Mouse (Mus musculus) bone marrow, adult 2 months (tissue): ENCODE data around the gene Ercc6l2. TPM values are rescaled to one million over a fixed set of nuclear protein-coding genes. Genes with fewer than 3 reads are reported as not detected.
"Not testable (repeated sequence)": the region's sequence is repeated elsewhere in the genome, so short reads cannot be mapped to it uniquely, and the experiment has no call there.

ENCODE experiments used
- H3K27ac ChIP-seq: fragments of 200-500 bp; 2 replicates; pipeline ENCODE4 v1.5.1; 2012; ENCODE audit warnings: low read depth, mild to moderate bottlenecking, control low read depth, inconsistent platforms, low read length; ENCODE audit not compliant: control insufficient read depth, poor library complexity, insufficient read depth
- H3K4me1 ChIP-seq: fragments of 200-500 bp; 2 replicates; pipeline ENCODE4 v1.6.1; 2011; ENCODE audit warnings: low read length; ENCODE audit not compliant: control insufficient read depth, insufficient read depth
- H3K4me3 ChIP-seq: fragments of 200-500 bp; replicated peaks from 2 replicates; pipeline ENCODE3; 2011; ENCODE audit warnings: mild to moderate bottlenecking, low read depth, low read length, control low read depth; ENCODE audit not compliant: control insufficient read depth
- CTCF ChIP-seq: fragments of 200-500 bp; IDR thresholded peaks from 2 replicates; pipeline ENCODE4 v1.5.1; 2011; ENCODE audit warnings: low read length, control low read depth; ENCODE audit not compliant: control insufficient read depth, insufficient read depth
- POLR2A ChIP-seq: fragments of 200-500 bp; IDR thresholded peaks from 2 replicates; pipeline ENCODE4 v1.6.1; 2011; ENCODE audit warnings: low read depth, mild to moderate bottlenecking, control low read depth, low read length, borderline replicate concordance; ENCODE audit not compliant: control insufficient read depth
- WGBS: fragments of 180-500 bp; shearing (Covaris S2); methylation state at CpG from one replicate; pipeline ENCODE4 v1.1.7; 2018; 5-methylcytosine and 5-hydroxymethylcytosine counted together
- polyA plus RNA-seq: library from polyadenylated mRNA; stranded (reverse); fragments of >200 nt; gene quantifications from 2 replicates; pipeline ENCODE4 v1.2.4, GENCODE M21; 2011; ENCODE audit warnings: low replicate concordance; ENCODE audit not compliant: missing spikeins, insufficient read depth, insufficient read length

The Ercc6l2 gene
- polyA plus RNA-seq, 1 experiment = 9.9 TPM

DNA sequence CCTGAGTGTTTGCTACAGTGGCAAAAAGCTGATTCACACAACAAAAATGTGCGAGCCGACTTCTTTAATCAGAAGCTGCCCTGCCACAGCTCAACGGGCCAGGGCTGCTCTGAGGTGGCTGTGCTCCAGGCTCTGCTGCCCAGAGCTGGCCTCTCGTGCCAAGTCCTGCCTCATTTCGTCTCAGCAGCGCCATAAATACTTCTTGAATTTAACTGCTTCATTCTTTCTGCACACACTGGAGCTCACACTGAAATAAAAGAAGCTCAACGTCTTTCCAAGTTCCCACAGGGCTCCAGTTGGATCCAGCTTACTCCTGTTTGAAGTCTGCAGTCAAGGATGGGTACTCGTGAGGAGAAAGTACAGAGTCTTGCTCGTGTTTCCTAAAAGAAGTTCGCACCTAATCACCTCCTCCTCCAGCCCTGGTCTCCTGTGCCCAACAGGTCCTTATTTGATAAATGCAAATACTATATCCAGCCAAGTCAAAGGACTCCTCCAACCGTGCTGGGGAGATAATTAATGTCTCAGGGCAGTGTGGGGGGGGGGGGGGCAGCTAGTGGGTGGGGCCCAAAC lies 102.2 kb downstream of the Ercc6l2 start:
- 37% methylated on average over 11 of the region's 11 CpGs for WGBS
- Histone ChIP-seq H3K4me1 (no peaks in the 10 kb centered on the region), H3K27ac (peak overlapping the region; percentile 9; the same call in 1 of the 2 replicates), H3K4me3 (no peak overlapping the region)
- no peak for TF ChIP-seq POLR2A
- TF ChIP-seq CTCF = no peak

DNA sequence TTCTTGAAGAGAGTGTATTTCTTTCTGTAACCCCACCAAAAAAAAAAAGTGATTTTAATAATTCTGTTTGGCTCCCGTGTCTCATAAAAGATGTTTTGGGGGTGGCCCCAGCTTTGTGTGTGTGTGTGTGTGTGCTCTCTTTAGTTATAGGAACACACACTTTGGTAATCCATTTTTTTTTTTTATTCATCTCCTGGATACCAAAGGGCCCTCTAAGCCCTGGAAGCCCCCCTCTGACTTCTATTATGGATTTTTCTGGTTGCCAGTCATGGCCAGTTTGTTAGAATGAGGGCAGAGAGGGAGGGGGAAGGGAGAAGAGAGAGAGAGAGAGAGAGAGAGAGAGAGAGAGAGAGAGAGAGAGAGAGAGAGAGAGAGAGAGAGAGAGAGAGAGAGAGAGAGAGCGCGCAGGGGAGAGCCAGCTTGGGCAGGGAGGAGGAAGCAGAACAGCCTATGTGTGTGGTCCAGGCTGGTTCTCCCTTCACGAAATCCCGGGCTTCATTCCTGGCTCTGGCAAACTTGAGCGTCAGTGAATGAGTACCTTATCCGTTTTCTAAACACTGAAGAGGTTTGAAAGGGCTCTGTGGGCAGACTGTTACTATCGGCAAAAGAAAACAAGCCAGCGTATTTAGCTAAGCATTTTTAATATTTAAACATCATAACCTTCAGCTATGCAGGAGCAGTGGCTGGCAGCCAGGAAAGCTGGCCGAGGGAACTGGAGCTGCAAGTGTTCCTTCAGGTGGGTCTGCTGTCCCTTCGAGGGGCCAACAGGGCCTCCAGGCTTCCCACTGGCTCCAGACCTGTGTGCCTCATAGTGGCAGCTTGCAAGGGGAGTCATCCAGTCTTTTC lies 103.0 kb downstream of the Ercc6l2 start:
- no peak for TF ChIP-seq CTCF
- no peak for TF ChIP-seq POLR2A
- Histone ChIP-seq H3K4me1 (no peaks in the 10 kb centered on the region), H3K27ac (no peak overlapping the region), H3K4me3 (no peak overlapping the region)
- WGBS = 54% methylated on average over 11 of the region's 11 CpGs

DNA sequence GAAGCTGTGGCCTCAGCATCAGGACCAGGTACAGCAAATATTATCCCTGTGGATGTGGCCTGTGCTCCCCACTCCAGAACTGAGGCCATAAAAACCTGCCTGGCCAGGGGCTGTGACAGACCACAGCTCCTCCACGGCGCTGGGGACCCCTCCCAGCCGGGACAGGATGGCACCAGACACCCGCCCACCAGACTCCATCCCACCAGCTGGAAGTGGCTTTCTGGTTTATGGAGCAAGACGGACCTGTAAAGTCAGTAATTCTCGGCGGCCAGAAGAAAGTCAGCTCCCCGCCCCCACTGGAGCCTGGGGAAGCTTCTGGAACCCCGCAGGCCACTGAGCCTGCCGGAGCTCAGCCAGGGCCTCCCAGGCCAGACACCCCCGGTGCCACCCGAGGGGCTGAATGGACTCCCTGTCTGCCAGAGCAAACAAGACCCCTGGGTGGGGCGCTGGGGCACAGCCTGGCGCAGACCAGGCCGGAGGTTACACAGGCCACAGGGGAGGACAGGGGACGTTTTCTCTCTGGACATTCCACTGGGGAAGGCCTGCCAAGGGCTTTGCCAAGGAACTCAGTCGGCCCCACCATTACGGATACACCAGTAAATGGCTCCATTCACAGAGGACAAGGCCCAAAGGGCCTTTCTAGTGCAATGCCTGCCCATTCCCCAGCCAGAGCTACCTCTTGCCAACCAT lies 103.8 kb downstream of the Ercc6l2 start:
- no peak overlapping the region for H3K27ac ChIP-seq
- no peak for TF ChIP-seq CTCF
- no peak for TF ChIP-seq POLR2A
- no peaks in the 10 kb centered on the region for H3K4me1 ChIP-seq
- WGBS = 90% methylated on average over 18 of the region's 18 CpGs
- H3K4me3 ChIP-seq = no peak overlapping the region

DNA sequence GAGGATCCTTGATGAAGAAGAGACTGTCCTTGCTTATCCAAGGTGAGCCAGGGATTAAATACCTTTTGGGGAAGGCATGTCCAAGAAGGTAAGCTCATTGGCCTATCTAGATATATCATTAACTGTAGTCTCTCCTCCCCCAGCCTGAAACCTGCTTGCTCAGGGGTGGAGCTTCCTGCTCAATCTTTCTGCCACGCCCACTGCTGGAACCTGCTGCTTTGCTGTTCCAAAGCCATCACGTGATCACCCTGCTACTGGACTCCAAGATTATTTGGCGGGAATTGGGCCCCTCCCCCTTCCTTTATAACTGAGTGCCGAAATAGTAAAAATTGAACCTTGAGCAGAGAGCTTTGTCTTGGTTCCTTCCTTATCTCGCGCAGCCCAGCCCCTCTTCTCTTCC lies 109.0 kb downstream of the Ercc6l2 start:
- not testable (repeated sequence) for H3K4me1 ChIP-seq, H3K4me3 ChIP-seq, H3K27ac ChIP-seq
- WGBS = 66% methylated on average over 4 of the region's 6 CpGs

DNA sequence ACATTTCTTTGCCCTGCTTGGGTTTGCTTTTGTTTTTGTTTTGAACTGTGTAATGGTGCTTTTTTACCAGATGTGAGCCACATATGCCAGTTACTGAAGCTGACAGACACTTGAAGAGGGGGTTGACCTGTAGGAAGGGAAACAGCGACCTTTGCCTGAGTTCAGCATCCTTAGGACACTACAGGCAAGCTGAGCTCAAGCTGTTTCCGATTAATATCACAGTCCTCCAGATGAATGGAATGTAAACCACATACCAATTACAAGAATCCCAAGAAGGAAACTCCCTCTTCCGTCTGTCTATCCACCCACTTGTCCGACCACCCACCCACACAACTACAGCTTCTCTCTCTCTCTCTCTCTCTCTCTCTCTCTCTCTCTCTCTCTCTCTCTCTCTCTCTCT lies 112.3 kb downstream of the Ercc6l2 start:
- TF ChIP-seq CTCF (no peak), POLR2A (no peak)
- Histone ChIP-seq H3K4me1 (no peaks in the 10 kb centered on the region), H3K4me3 (no peak overlapping the region), H3K27ac (no peak overlapping the region)
- WGBS = 87% methylated on average over 4 of the region's 4 CpGs

DNA sequence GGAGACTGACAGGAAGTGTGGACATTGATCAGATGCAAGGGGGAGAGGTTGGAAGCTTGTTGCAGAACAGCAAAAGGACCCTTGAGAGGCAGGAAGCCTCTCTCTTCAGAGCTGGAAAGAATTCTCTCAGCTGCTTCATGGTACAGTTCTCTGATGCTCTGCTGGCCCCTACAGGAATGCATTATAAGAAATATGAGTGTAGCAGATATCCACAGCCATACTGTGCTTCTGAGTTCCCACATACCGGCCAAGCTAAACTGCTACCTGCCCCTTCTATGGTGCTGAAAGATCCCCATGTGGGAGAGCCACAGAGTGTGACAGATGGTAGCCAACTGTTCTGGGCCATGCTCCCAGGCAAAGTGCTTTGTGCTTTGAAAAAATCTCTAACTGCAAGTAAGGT lies 114.3 kb downstream of the Ercc6l2 start:
- H3K4me1 ChIP-seq = no peaks in the 10 kb centered on the region
- H3K4me3 ChIP-seq = no peak overlapping the region
- TF ChIP-seq POLR2A (no peak), CTCF (no peak)
- WGBS = 72% methylated on average over 1 of the region's 1 CpGs
- no peak overlapping the region for H3K27ac ChIP-seq

DNA sequence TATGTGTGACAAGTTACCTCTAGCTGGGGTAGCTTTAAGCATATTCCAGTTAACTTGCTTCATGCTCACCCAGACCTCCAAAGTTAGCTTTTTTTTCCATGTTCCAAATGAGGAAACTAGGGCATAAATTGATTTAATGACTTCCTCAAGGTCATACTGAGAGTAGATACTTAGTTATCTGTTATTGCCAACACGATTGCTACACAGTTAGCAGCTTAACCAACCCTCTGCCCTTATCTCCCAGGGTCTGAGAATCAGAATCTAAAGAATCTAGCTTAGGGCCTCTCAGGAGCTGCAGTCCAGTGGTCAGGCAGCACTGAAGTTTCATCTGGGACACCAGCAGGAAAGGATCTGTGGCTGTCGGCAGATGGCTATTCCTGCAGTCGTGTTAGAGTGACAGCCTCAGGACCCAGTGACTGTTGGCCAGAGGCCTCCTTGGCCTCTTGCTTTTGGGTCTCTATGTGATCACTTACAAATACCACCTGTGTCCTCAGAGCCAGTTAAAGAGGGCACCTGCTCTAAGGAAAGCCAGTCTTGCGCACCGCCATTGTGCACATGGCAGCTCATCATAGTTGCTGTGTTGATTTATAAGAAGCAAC lies 115.0 kb downstream of the Ercc6l2 start:
- 75% methylated on average over 5 of the region's 5 CpGs for WGBS
- no peak for TF ChIP-seq CTCF
- TF ChIP-seq POLR2A = no peak
- H3K27ac ChIP-seq = no peak overlapping the region
- H3K4me1 ChIP-seq = no peaks in the 10 kb centered on the region
- no peak overlapping the region for H3K4me3 ChIP-seq

DNA sequence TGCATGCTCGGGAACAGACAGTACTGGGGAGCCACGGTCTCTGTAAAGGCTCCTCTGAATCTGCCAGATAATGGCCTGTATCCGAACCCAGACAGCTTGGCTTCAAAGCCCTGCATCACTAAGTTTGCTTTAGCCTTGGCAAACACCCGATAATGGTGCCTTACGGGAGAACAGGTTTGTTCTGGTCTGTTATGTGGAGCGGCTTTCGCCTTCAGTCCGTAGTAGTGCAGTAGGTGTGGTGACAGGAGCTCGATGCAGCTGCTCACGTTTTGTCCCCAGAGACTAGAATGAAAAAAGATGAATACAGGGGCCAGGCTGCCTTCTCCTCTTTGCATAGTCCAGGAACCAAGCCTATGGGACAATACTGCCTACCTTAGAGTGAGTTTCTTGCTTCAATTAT lies 115.5 kb downstream of the Ercc6l2 start:
- TF ChIP-seq CTCF (no peak), POLR2A (no peak)

More for the DNA sequence above, 115.5 kb downstream of the Ercc6l2 start:
- Histone ChIP-seq H3K4me3 (no peak overlapping the region), H3K27ac (no peak overlapping the region), H3K4me1 (no peaks in the 10 kb centered on the region)
- WGBS = 83% methylated on average over 10 of the region's 10 CpGs
